Mouse (Mus musculus) Patski (cell line): Measurements from ENCODE around the gene Zfp174. TPM values are rescaled to one million over a fixed set of nuclear protein-coding genes. Genes with fewer than 3 reads are reported as not detected.
A peak's percentile ranks its signal among the peaks of the same experiment; 100 is the strongest.
"Not testable (repeated sequence)": the region's sequence is repeated elsewhere in the genome, so short reads cannot be mapped to it uniquely, and the experiment has no call there.

Experiments
- ATAC-seq: fragments of 100-300 bp; one replicate; pipeline ENCODE4 v1.8.0; 2021
- CTCF ChIA-PET: fragments of 350-600 bp; sonication (Branson Sonifier 250); formaldehyde crosslinking; loops from one replicate; lab custom pipeline; 2022; ENCODE audit warnings: inconsistent platforms; lab: Charles Lee
- POLR2A ChIA-PET: fragments of 350-600 bp; sonication (Branson Sonifier 250); formaldehyde crosslinking; loops from one replicate; lab custom pipeline; 2022; ENCODE audit warnings: antibody characterized with exemption, inconsistent platforms; lab: Charles Lee
- DNase-seq: peaks from one replicate; pipeline ENCODE4 v3.0.0-alpha.2; 2011; ENCODE audit warnings: low read depth, low spot score
- H3K27me3 ChIP-seq: fragments of 371-371 bp; one replicate; pipeline ENCODE4 v1.5.1; 2021
- CTCF ChIP-seq: fragments of 100-300 bp; IDR thresholded peaks from one replicate; pipeline ENCODE4 v1.5.1; 2021
- in situ Hi-C: fragments of 300-500 bp; cut with MboI; formaldehyde crosslinking; loops from 3 replicates; pipeline ENCODE4 v1.11.1; 2018; ENCODE audit warnings: low pct_unique_long_range_greater_than_20kb, mixed read lengths
- polyA plus RNA-seq: library from polyadenylated mRNA; unstranded; gene quantifications from one replicate; pipeline ENCODE4 v1.2.3, GENCODE M21; 2021

Gene Zfp174
- polyA plus RNA-seq = 3.2 TPM

DNA sequence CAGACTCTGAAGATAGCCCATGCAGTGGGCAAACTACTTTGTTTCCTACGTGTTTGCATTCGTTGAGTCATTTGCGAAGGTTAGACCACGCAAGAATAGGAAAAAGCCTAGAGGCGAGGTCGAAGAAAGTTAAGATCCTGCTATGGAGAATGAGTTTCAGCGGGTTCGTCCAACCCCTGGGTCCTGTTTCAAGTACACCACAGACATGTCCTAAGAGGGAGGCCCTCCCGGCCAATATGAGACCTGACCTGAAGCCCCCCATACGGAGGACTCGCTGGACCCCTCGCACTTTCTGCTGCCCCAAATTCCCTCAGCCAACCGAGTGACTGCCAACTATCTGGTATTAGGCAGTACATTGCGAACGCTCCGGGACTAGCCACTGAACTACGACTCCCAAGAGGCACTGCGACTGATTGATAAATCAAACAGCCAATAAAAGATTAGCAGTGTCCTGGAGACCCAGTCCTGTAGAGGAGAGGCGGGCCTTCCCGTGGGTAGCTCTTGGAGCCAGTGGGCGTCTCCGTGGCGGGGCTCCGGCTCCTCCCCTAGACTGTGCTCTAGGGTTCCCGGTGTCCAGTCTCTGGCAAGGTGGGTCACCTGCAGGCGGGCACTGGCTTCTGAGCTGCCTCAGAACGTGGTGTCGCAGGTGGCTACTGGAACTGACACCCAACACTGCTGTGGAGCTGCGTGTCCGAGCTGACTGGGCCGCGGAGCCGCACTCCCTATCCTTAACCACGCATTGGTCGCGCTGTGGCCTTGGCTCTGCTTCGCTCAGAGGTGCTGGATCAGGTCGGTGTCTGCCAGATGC, at the start of gene Zfp174:
Gene Zfp174 (plus strand): TSS at position 558 of the 808 bp plus-strand sequence.
- DNase-seq (peak; percentile 77), ATAC-seq (peak; percentile 99)
- ChIA-PET CTCF (interaction anchor here (1.6 to 3.2 kb wide), 2 partner anchors 10 to 26 kb away, joined by 4 to 12 read pairs; partner anchors contain the start of gene Naa60), POLR2A (no interaction called here)
- in situ Hi-C loops = loop anchor here (5.0 kb wide), 1 partner anchor 105 kb away; the partner anchor contains the start of gene Zfp263
- TF ChIP-seq CTCF = no peak
- no peaks in the 10 kb centered on the region for H3K27me3 ChIP-seq

- in situ Hi-C loops = no loop called here
- DNase-seq (no peak), ATAC-seq (no peak)
- CTCF ChIA-PET = interaction anchor here (1.2 to 2.5 kb wide), 4 partner anchors 9 to 24 kb away, joined by 3 to 9 read pairs (median 4); no protein-coding TSS in a partner anchor
- no peaks in the 10 kb centered on the region for H3K27me3 ChIP-seq
- no peak for TF ChIP-seq CTCF
- POLR2A ChIA-PET = no interaction called here
Observed at GRCm38 (mm10) chr16:3808176-3808575, 38.9 kb upstream of the Zfp174 start.

DNA sequence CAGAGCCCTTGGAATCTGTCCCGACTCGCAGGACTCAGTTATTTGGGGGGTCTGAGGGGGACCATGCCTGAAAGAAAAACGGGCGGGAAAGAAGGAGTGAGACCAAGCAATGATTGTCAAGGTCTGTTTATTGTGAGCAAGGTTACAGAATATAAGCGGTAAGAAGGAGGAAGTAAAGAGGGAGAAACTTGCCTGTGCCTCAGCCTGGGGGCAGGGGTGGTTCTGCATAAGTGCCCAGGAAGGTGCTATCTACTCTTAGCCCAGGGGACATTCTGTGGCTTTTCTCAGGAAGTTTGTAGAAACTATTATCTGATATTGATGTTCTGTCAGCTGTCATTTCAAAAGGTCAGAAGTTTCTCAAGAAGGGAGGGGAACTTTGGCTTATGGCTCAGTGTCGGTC, 32.4 kb upstream of the Zfp174 start:
- ATAC-seq, POLR2A ChIA-PET, in situ Hi-C loops, DNase-seq, CTCF ChIA-PET, H3K27me3 ChIP-seq: not testable (repeated sequence)

GRCm38 (mm10) chr16:3820202-3820601, 26.9 kb upstream of the Zfp174 start:
- DNase-seq = peak; percentile 69
- in situ Hi-C loops = no loop called here
- H3K27me3 ChIP-seq = no peaks in the 10 kb centered on the region
- CTCF ChIA-PET = no interaction called here
- POLR2A ChIA-PET = interaction anchor here (0.6 kb wide), 2 partner anchors 45 to 206 kb away, joined by 3 to 4 read pairs; no protein-coding TSS in a partner anchor
- ATAC-seq = peak; percentile 100
- TF ChIP-seq CTCF = no peak

- in situ Hi-C loops = no loop called here
Observed at GRCm38 (mm10) chr16:3828021-3828420, 19.0 kb upstream of the Zfp174 start.

DNA sequence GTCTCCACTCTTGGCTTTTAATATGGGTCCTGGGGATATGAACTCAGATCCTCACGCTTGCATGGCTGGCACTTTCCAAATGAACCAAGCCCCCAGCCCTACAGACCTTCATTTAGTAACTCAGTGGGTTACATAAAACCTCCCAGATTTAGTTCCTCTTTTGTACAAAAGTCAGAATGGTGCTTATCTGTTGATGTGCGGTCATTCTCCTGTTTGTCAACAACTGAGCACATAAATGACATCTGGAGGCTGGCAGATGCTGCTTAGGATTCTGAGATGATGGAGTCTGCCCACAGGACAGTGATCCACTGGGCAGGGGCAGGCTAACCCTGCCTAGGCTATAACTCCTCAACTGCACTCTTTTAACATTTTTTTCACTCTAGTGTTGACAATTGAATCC, 17.3 kb upstream of the Zfp174 start:
- in situ Hi-C loops = no loop called here
- POLR2A ChIA-PET = no interaction called here
- CTCF ChIA-PET = no interaction called here
- no peak for TF ChIP-seq CTCF
- H3K27me3 ChIP-seq = no peaks in the 10 kb centered on the region
- ATAC-seq = no peak
- no peak for DNase-seq

More at GRCm38 (mm10) chr16:3828021-3828420, 19.0 kb upstream of the Zfp174 start:
- no peaks in the 10 kb centered on the region for H3K27me3 ChIP-seq
- TF ChIP-seq CTCF = no peak
- ATAC-seq (peak; percentile 62), DNase-seq (no peak)
- POLR2A ChIA-PET = no interaction called here
- CTCF ChIA-PET = no interaction called here

DNA sequence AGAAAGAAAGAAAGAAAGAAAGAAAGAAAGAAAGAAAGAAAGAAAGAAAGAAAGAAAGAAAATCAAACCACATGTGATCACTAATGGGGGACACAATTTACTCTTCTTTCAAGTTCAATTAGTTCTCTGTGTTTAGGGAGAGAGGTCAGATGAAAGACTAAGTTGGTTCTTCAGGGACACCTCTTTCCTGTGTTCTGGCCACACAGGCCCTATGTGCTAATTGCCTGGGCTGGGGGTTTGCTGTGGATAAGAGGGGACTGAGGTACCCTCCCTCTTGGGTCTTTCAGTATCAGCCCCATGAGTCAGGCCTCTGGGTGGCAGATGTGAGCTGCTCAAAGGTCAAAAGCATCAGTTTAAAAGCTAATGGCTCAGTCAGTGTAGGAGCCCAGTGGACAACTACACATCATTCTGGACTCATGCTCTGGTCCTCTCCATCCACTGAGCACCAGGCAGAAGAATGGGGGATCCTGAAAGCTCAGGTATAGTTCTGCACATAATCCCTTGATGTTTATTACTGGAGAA, 16.4 kb upstream of the Zfp174 start, which contains the start of gene Olfr15:
Gene Olfr15 (plus strand): TSS at position 291 of the 522 bp plus-strand sequence.
- no peak for DNase-seq
- ChIA-PET POLR2A (no interaction called here), CTCF (interaction anchor here (0.9 to 1.0 kb wide), 2 partner anchors 78 to 174 kb away, joined by 3 read pairs; no protein-coding TSS in a partner anchor)
- peak; percentile 41 for TF ChIP-seq CTCF
- no peak for ATAC-seq
- in situ Hi-C loops = no loop called here
- no peaks in the 10 kb centered on the region for H3K27me3 ChIP-seq

DNA sequence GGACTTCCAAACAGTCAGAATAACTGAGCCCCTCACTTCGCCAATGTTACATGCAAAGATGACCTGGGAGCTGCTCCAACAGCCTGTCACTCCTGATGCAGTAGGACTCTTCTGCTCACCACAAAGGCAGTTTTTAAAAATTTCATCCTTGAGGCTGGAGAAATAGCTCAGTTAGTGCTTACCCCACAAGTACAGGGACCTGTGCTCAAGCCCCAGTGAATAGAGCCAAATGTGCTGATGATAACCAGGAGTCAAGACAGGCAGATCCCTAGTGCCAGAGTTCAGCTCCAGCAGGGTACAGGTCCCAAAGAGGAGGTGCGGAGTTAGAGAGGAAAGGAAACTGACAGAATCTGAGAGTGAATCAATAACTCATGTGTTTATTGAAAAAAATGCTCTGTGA, 11.6 kb upstream of the Zfp174 start:
- POLR2A ChIA-PET = interaction anchor here (0.6 kb wide), 1 partner anchor 10 kb away, joined by 3 read pairs; no protein-coding TSS in a partner anchor
- no peaks in the 10 kb centered on the region for H3K27me3 ChIP-seq
- in situ Hi-C loops = no loop called here
- ATAC-seq (no peak), DNase-seq (no peak)
- CTCF ChIA-PET = interaction anchor here (1.8 kb wide), 1 partner anchor 11 kb away, joined by 6 read pairs; no protein-coding TSS in a partner anchor
- no peak for TF ChIP-seq CTCF

GRCm38 (mm10) chr16:3839157-3839885, 7.7 kb upstream of the Zfp174 start:
- no peaks in the 10 kb centered on the region for H3K27me3 ChIP-seq
- ChIA-PET POLR2A (no interaction called here), CTCF (interaction anchor here (0.9 to 1.6 kb wide), 3 partner anchors 9 to 32 kb away, joined by 3 read pairs; partner anchors contain the start of gene Naa60)
- TF ChIP-seq CTCF = no peak
- ATAC-seq (no peak), DNase-seq (no peak)
- in situ Hi-C loops = no loop called here

GRCm38 (mm10) chr16:3842989-3843388, 4.1 kb upstream of the Zfp174 start:
- in situ Hi-C loops = no loop called here

More at GRCm38 (mm10) chr16:3842989-3843388, 4.1 kb upstream of the Zfp174 start:
- CTCF ChIA-PET = no interaction called here
- POLR2A ChIA-PET = no interaction called here
- no peak for ATAC-seq
- no peak for TF ChIP-seq CTCF
- DNase-seq = no peak
- H3K27me3 ChIP-seq = no peaks in the 10 kb centered on the region
